Mouse (Mus musculus) thymus, postnatal 10 days (tissue): Measurements from ENCODE around the gene Anks1b.
"Not testable (repeated sequence)": the region's sequence is repeated elsewhere in the genome, so short reads cannot be mapped to it uniquely, and the experiment has no call there.

Experiments used
- DNase-seq, 2 experiments: peaks; one replicate each; pipeline ENCODE4 v3.0.0; 2021; ENCODE audit warnings: low spot score in 2 of 2

The Anks1b gene

GRCm38 (mm10) chr10:90576191-90577098, 703.1 kb downstream of the Anks1b start:
- no peak for DNase-seq

GRCm38 (mm10) chr10:90577099-90577461, 703.8 kb downstream of the Anks1b start:
- no peak for DNase-seq

- DNase-seq, result no peak
These were observed 704.5 kb downstream of the Anks1b start for GRCm38 (mm10) chr10:90577777-90578176.

GRCm38 (mm10) chr10:90579970-90580369, 706.7 kb downstream of the Anks1b start:
- DNase-seq, result no peak

- no peak for DNase-seq
These were observed 710.7 kb downstream of the Anks1b start for GRCm38 (mm10) chr10:90584052-90584451.

- DNase-seq, result no peak
These were observed 722.8 kb downstream of the Anks1b start for GRCm38 (mm10) chr10:90596142-90596541.

- no peak for DNase-seq
These were observed 723.3 kb downstream of the Anks1b start for GRCm38 (mm10) chr10:90596576-90596975.

GRCm38 (mm10) chr10:90599149-90599548, 725.8 kb downstream of the Anks1b start:
- DNase-seq, result no peak

GRCm38 (mm10) chr10:90599726-90600531, 726.6 kb downstream of the Anks1b start:
- no peak for DNase-seq

GRCm38 (mm10) chr10:90607586-90607985, 734.3 kb downstream of the Anks1b start:
- DNase-seq, result no peak

GRCm38 (mm10) chr10:90609437-90609836, 736.1 kb downstream of the Anks1b start:
- no peak for DNase-seq

- no peak for DNase-seq
These were observed 739.7 kb downstream of the Anks1b start for GRCm38 (mm10) chr10:90613051-90613450.

- no peak for DNase-seq
These were observed 741.9 kb downstream of the Anks1b start for GRCm38 (mm10) chr10:90615196-90615595.

GRCm38 (mm10) chr10:90616622-90617021, 743.3 kb downstream of the Anks1b start:
- no peak for DNase-seq

- DNase-seq, result no peak
These were observed 744.5 kb downstream of the Anks1b start for GRCm38 (mm10) chr10:90617664-90618296.

- DNase-seq, result no peak
These were observed 754.2 kb downstream of the Anks1b start for GRCm38 (mm10) chr10:90627532-90627931.

GRCm38 (mm10) chr10:90630099-90630698, 756.9 kb downstream of the Anks1b start:
- no peak for DNase-seq

GRCm38 (mm10) chr10:90630794-90631193, 757.5 kb downstream of the Anks1b start:
- not testable (repeated sequence) for DNase-seq

GRCm38 (mm10) chr10:90637352-90637751, 764.0 kb downstream of the Anks1b start:
- no peak for DNase-seq

GRCm38 (mm10) chr10:90649681-90650080, 776.4 kb downstream of the Anks1b start:
- DNase-seq, result no peak

- no peak for DNase-seq
These were observed 784.3 kb downstream of the Anks1b start for GRCm38 (mm10) chr10:90657416-90658120.
